Mouse (Mus musculus) kidney, postnatal 36 days (tissue): ENCODE data around the gene Rpl36.
A peak's percentile ranks its signal among the peaks of the same experiment; 100 is the strongest.
"Not testable (repeated sequence)": the region's sequence is repeated elsewhere in the genome, so short reads cannot be mapped to it uniquely, and the experiment has no call there.

Experiments
- DNase-seq, 2 experiments: peaks; one replicate each; pipeline ENCODE4 v3.0.0; 2021 to 2022; ENCODE audit warnings: mixed read lengths in 2 of 2

Rpl36 gene

DNA sequence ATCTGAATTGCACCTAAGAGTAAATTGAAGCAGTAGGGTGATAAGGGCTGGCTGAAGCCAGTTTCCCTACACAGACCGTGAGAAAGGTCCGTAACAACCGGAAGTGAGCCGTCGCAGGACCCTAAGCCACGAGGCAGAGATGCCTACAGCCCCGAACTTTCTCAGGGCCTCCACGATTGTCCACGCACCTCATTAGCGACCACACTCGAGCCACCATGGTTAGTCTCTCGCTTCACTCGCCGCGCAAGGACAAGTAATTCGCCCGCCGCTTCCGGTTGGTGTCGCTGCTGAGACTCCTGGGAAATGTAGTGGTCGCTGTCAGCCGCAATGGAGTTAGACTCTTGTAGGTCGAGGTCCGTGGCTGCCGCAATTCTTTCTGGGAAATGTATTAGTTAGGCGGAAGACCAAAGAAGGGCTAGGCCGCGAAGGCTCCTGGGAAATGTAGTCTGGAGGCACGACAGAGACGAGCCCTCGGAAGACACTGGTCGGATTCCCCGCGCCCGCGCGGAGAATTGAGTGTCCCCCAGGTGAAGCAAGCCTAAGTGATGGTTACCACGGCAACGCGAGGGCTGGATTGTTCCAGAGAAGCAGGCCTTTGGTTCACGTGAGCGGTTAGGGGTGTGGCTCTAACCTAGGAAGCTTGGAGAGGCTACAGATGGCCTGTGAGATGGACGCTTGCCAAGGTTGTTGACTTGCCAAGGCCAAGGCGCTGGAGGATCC, 3.6 kb upstream of the Rpl36 start, which contains the start of gene 2410015M20Rik:
Gene 2410015M20Rik (minus strand): TSS at position 320 of the 720 bp plus-strand sequence.
- DNase-seq: peak; percentile 95 to 99

DNA sequence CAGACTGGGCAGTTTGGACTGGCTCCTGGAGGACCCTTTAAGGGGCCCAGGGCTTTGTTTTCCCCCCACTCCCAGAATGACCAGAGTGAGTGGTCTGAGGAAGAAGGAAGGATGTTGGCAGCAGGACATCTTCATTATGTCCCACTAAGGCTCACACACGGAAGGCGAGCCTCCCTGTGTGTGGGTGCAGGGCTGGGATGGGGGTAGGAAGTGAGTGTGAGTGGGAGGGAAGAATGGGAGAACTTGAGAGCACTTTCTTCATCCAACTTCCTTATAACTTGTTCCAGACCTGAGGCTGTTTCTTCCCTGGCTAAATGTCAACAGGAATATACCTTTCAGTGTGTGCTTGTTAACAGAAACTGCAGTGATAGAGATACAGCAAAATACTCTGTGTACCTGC, 1.9 kb upstream of the Rpl36 start:
- DNase-seq: no peak

DNA sequence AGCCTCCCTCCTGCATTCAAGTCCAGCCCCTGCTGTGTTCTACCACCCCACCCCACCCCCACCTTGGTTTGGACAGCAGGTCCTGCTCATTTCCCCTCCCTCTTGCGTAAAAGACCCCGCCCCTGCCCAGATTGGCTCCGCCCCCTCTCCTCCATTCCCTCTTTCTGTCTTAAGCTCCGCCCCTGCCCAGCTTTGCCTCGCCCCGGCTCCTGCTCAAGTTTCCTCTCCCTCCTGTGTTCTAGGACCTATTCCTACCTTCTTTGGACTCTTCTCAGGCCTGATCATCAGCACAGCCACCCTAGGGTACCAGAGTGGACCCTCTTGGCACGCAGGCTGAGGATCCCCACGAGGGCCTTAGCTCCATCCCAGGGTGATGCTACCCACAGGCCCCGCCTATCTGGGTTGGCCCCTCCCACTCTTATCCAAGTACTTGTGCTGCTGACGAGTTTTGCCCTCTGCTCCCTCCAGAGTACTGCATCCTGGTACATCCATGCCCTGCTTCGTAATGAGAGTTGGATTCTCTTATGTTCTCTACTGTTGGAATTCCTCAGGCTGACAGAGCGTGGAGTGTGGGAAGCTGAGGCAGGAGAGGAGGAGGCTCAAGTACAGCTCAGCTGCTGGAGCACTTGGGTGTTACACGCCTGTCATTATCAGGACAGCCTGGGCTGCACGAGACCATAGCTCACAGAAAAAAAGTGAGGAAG, 1.2 kb upstream of the Rpl36 start:
- peak; percentile 49 to 76 for DNase-seq

DNA sequence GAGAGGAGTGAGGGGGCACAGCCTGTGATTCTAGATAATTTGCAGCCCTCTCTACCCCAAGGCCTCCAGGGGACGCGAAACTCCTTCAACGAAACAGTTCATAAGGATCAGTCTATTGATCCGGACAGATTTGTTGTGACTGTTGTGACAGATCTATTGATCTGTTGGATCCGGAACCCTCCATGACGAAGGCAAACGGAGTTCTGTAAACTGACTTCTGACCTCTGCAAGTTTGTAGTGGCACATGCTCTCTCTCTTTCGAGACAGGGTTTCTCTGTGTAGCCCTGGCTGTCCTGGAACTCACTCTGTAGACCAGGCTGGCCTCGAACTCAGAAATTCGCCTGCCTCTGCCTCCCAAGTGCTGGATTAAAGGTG, 664 bp upstream of the Rpl36 start:
- not testable (repeated sequence) for DNase-seq

DNA sequence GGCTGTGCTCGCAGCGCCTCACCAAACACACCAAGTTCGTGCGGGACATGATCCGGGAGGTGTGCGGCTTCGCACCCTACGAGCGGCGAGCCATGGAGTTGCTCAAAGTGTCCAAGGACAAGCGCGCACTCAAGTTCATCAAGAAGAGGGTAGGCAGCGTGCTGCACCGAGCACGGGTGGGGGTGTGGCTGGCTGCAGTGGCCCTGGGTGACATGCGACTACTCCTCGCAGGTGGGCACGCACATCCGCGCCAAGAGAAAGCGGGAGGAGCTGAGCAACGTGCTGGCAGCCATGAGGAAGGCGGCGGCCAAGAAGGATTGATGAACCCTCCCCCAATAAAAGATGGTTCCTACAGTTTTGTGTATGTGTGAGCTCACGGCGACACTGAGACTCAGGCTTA, 677 bp downstream of the Rpl36 start:
- DNase-seq: peak in 1 of 2 experiments; percentile 34

DNA sequence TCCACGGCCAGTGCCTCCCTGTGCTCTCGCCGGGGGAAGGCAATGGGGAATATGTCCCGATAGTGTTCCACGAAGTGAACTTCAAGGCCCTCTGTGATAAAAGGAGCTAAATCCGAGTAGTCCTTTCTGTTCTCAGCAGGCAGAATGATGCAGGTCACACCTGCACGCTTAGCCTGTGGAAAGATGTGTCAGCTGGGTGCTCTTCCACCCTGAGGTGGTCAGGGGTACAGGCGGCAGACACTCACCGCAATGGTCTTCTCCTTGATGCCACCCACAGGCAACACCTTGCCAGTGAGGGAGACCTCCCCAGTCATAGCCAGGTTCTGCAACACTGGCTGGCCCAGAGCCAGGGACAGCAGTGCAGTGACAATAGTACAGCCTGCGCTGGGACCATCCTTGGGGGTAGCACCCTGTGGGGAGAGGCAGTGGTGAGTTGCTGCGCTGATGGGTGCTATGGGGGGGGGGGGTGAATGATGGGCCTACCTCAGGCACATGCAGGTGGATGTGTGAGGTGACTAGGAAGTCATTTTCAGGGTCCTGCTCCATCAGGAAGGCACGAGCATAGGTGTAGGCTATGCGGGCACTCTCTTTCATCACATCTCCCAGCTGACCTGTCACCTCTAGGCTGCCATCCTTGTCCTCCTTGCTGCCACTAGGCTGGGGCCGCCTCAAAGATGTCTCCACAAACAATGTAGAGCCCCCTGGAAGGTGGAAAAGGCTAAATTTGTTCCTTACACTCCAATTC, 1.3 kb downstream of the Rpl36 start:
- peak in 1 of 2 experiments; percentile 54 for DNase-seq

DNA sequence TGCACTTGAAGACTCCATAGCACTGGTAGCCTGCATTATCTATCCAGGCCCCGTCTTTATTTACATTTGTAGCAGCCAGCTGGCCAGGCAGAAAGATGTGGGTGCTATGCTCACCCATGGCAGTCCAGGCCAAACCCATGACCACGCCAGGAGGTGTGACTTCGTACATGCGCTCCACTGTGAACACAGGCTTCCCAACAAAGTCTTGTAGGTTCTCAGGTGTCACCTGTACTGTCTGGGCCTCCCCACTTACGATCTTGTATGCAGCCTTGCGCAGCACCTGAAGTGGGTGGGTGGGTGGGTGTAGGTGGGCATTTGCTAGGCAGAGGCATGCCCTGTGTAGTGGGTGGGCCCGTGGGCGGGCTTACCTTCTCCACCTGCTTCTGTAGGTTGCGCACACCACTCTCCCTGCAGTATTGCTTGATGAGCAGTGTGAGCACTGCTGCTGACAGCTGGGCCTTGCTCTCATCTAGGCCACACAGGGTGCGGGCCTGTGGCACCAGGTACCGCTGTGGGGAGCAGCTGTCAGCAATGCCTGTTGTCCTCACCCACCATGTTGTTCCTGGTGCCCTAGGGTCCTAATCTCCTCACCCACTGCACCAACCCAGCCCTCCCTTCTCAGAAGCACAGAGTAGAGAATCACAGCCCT, 2.0 kb downstream of the Rpl36 start:
- no peak for DNase-seq

DNA sequence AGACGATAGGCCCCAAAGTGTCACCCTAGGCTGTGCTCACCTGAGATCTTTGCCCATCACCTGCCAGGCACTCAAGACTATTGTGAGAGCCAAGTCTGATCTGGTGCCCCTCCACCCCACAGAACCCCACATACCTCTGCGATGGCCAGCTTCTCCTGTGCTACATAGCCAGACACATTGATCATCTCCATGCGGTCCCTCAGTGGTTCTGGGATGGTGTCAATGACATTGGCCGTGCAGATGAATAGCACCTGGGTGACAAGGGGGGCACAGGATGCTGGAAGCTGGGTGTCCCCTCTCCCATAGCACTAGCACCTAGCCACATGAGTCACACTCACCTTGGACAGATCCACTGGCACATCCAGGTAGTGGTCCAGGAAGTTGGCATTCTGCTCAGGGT, 2.6 kb downstream of the Rpl36 start:
- DNase-seq: no peak

DNA sequence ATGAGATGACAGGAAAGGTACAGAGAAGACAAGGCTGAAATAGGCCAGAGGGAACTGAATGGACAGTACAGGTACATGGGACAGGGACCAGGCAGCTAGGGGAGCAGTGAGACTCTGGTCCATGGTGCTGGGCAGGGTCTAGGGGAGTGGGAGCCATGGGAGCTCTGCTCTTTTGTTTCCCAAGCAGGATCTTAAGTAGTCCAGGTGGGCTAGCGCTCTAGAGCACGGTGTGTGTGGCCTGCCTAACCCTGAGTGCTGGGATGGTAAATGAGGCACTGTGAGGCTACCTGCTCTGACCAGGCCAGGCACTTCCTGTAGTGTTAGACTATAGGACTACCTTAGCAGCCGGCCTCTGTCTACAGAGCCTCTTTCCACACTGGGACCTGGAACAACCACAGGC, 3.5 kb downstream of the Rpl36 start:
- DNase-seq: no peak

DNA sequence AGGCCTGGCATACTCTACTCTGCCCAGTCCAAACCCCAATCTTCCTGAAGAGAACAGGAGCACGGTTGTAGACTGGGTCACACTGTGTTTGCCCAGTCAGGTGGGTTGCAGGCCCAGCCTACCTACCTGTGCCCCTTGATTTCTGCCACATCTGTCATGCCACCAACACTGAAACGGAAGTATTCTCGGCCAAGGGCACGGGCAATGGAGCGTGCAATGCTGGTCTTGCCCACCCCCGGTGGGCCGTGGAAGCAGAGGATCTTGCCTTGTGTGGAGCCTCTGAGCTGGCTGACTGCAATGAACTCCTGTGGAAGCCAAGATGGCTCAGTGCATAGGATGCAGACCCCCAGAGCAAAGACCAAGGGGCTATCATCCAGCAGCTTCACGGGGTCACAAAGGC, 4.4 kb downstream of the Rpl36 start:
- no peak for DNase-seq

DNA sequence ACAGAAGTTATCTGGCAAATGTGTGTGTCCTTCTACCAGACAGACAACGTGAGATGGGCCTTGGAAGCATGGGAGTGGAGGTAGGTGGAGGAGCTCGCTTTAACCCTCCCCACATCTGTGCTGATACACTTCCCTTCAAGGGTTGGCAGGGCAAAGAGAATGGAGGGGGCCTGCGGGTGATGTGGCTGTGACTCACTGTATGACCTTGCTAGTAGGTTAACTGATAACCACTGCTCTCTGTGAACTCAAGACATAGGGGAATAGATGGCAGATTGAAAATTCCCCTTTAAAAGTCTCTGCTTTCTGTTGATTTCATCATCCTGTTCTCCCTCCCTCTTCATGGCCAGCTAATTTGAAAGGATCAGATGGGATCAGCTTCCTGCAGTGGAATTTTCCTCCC, 12.3 kb downstream of the Rpl36 start:
- no peak for DNase-seq

DNA sequence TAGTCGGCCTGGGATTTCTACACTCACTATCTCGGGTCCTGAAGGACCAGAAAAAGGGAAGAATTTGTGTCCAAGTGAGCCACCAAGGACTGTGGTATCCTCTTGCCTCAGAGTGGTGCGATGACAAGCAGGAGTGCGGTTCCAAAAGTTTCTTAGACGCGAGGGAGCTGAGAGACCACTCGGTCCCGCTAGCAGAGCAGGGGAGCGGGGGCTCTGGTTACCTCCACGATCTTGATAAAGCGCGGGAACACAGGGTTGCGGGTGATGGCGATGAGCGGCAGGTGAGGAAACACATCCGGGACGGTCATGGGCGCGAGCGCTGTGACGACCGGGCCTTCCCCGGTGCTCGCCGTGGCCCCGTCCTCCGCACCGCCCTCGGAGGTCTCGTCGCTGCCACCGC, 13.0 kb downstream of the Rpl36 start:
- no peak for DNase-seq

DNA sequence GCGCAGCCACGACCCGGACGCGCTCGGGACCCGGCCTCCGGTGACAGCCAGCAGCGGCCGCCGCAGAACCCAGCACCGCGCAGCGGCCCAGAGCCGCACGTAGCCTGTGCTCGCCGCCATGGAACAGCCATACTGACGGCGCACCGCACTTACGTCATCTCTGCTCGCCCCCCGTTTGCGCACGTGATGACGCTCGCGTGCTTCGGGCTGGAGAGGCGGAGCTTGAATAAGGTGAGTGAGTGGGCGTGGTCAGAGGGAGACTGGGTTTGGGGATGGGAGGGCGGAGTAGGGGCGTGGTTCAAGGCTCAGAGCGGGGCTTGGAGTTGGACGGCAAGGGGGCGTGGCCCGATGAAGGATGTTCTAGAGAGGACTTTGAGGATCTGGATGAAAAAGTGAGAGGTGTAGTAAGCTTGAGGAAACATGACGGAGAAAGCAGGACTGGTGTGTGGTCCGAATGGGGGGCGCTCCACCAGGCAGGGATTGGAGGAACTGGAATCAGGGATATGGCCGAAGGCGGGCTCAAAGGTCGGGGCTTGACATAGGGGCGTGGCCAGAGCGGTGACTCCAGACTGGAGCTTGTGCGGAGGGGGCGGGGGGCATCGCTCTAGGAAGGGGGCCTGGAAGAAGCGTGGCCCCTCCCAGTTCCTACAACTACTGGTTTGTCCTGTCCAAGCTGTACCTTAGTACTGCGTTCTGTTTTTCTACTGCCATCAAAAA, 13.7 kb downstream of the Rpl36 start, which contains the start of gene Lonp1:
Gene Lonp1 (minus strand): TSS at position 134 of the 717 bp plus-strand sequence.
- peak; percentile 98 to 99 for DNase-seq

DNA sequence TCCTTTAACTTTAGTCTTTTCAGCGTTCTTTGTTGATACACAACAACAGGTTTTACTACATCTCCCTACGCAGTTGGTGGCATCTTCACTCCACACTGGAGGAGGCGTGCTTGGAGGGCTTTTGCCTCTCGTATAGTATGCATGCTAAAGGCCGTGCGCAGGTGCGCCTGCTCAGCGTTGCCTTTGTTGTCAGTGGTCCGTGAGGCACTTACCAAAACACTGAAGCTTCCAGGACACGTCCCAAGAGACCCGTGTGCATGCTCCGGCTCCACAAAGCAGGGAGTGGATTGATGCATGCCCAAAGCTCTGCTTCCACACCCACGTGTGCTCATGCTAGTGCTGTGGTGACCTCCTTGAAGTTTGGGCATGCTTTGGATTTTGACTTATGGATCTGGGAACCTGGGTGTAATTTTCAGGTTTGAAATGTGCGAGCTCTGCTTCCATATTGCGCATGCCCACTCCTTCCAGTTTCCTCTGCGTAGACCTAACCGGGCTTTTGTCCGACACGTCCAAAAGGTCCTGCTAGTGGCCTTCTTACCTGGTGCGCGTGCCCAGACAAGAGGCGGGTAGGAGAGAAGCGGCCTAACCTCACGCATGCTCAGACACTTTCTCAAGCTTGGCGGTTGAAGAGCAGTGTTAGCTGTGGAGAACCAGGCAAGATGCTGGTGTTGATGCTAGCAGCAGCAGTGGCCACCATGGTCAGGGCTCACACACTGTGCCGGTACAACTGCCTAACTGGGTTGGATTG, 14.5 kb downstream of the Rpl36 start, which contains the start of gene Catsperd:
Gene Catsperd (plus strand): TSS at position 614 of the 748 bp plus-strand sequence.
- DNase-seq: peak; percentile 68 to 74

DNA sequence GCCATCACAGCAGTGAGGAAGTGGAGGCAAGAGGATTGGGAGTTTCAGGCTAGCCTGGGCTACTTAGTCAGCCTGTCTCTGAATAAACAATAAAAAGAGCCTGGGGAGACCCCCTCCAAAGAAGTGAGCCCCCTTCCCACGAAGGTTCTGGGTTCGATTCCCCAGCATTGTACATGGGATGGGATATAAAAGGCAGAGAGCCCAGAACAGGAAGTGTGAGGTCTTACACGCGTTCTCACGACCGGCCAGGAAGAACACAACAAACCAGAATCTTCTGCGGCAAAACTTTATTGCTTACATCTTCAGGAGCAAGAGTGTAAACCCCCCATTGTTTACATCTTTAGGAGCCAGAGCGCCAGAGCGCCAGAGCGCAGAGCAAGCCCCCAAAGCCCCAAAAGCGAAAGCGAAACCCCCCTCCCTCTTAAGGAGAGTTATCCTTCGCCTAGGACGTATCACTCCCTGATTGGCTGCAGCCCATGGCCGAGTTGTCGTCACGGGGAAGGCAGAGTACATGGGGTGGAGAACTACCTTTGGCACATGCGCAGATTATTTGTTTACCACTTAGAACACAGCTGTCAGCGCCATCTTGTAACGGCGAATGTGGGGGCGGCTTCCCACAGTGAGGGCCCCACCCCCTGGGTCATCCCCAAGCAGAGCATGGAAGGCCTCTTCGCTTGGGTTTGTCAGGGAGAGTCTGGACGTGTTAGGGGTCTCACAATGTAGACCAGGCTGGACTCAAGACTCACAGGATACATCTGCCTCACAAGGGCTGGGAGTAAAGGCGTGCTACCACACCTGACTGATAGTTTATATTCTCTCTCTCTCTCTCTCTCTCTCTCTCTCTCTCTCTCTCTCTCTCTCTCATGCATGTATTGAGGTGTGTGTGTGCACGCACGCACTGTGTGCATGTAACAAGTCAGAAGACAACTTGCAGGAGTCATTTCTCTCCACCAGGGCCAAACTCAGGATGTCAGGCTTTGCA, 16.9 kb downstream of the Rpl36 start:
- DNase-seq: not testable (repeated sequence)

DNA sequence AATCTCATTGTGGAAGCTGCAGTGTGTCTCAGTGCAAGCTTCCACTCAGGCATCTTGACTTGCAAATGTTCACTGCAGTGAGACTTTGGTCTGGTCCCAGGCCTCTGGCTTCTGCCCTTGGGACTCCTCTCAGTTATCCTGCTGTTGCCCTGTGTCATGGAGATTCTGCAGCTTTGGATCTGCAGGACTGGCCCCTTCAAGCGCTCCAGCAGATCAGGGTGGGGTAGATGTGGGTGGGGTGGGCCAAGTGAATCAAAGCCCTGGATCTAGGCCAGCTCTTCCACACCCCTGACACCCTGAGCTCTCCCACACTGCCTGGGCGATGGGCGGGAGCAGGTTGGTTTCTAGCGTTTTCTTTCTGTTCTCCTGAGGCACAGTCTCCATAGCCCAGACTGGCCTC, 18.6 kb downstream of the Rpl36 start:
- DNase-seq: no peak

DNA sequence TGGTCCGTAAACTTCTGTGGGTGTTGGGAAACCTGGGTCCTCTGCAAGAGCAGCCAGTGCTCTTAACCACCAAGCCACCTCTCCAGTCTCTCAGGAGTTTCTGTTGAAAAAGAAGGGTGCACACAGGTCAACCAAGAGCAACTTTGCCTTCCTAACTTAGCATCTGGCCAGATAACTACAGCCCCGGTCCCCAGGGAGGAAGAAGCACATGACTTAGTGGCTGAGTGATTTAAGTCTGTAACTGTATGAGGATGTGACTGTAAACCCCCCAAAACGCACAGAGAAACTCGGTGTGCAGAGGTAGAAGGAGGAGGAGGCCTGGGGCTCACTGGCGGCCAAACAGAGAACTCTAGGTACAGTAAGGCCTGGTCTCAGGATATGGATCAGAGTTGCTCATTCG, 20.8 kb downstream of the Rpl36 start:
- DNase-seq: no peak

DNA sequence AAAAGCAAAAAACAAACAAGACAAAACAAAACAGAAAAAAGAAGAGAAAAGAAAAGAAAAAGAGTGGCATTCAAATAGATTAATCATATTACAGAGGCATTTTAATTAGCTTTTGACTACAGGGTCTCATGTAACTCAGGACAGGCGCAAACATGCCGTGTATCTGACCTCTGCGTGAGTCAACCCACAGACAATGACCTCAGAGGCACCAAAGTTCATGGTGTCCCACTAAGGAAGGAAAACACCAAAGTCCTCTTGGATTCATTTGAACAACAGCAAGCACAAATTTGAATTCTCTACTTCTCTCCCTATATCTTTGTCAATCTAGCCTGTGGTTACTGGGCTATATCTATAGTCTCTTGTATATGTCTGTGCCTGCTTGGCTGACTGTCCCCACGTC, 30.0 kb downstream of the Rpl36 start:
- no peak for DNase-seq

DNA sequence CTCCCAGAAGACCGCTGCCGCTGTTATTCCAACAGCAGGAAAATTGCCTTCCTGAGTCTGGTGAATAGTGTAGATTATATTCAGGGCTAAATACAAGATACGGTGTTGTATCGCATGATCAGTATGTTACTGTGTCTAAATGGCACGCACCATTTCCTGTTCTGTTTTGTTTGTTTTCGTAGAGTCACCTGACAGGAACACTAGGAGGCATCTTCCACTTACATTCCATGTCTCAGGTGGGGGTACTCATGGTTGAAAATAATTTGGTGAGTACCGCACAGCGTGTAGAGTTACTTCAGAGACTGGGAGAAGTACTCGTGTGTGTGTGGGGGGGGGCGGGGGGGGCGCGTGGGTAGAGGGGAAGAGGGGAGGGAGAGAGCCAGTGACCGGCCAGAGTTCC, 34.3 kb downstream of the Rpl36 start:
- DNase-seq: no peak

DNA sequence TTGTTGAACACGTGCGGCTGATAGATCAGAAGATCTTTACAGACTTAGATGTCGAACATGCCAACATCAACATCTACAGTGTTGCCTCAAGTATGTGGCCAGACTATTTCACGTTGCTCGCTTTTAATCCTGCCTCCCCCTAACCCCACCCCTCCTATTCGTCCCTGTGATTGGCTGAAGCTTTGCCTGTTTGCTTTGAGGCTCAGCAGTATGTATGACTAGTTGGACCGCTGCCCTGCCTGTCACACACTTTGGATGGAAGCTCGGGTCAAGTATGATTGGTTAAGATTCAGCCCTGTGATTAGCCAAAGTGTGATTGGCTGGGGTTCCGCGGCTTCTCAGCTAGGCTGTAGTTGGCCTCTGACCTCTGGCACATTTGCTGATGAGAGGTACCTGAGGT, 38.6 kb downstream of the Rpl36 start:
- peak; percentile 50 to 56 for DNase-seq
